Mouse (Mus musculus): Measurements from ENCODE around the gene Midn. TPM values are rescaled to one million over a fixed set of nuclear protein-coding genes. Genes with fewer than 3 reads are reported as not detected.
A peak's percentile ranks its signal among the peaks of the same experiment; 100 is the strongest.

Midn gene
- polyA plus RNA-seq, 1 experiment from 2014 or later: 39.8 TPM

- peaks cover 7% of the 10 kb centered on the region for H3K36me3 ChIP-seq (ENCODE audit: control insufficient read depth, insufficient read depth, low read length)
- no peak overlapping the region for H3K9ac ChIP-seq (replicated peaks; ENCODE audit: low read depth, low read length)
- no peak overlapping the region for H3K4me2 ChIP-seq (ENCODE audit: low read depth, low read length)
- H3K4me3 ChIP-seq (ENCODE audit: low read depth, low read length): no peak overlapping the region
- no peaks in the 10 kb centered on the region for H3K9me3 ChIP-seq (ENCODE audit: control insufficient read depth, low read length)
- 95% methylated on average over 2 of the region's 2 CpGs for WGBS
- H3K27ac ChIP-seq (ENCODE audit: low read depth, low read length): no peak overlapping the region
- ATAC-seq (ENCODE audit: low read depth): no peak
- H3K27me3 ChIP-seq (ENCODE audit: control insufficient read depth, insufficient read depth, low read length): no peaks in the 10 kb centered on the region
- H3K4me1 ChIP-seq (ENCODE audit: control insufficient read depth, insufficient read depth, low read length): peaks cover 27% of the 10 kb centered on the region
Observed at GRCm38 (mm10) chr10:80121639-80122038, 26.4 kb upstream of the Midn start.

GRCm38 (mm10) chr10:80123932-80124562 is 24.0 kb upstream of the Midn start:
- no peak overlapping the region for H3K9ac ChIP-seq (replicated peaks; ENCODE audit: low read depth, low read length)
- ATAC-seq (ENCODE audit: low read depth): no peak
- H3K27me3 ChIP-seq (ENCODE audit: control insufficient read depth, insufficient read depth, low read length): no peaks in the 10 kb centered on the region
- H3K36me3 ChIP-seq (ENCODE audit: control insufficient read depth, insufficient read depth, low read length): peaks cover 29% of the 10 kb centered on the region
- no peak overlapping the region for H3K4me2 ChIP-seq (ENCODE audit: low read depth, low read length)
- H3K27ac ChIP-seq (ENCODE audit: low read depth, low read length): no peak overlapping the region
- H3K4me3 ChIP-seq (ENCODE audit: low read depth, low read length): no peak overlapping the region
- no peaks in the 10 kb centered on the region for H3K9me3 ChIP-seq (ENCODE audit: control insufficient read depth, low read length)
- 95% methylated on average over 9 of the region's 9 CpGs for WGBS
- H3K4me1 ChIP-seq (ENCODE audit: control insufficient read depth, insufficient read depth, low read length): 0 out of 2 replicates have a peak, but pooled peaks cover 4% of the 10 kb centered on the region

- H3K4me3 ChIP-seq (ENCODE audit: low read depth, low read length): no peak overlapping the region
- no peaks in the 10 kb centered on the region for H3K27me3 ChIP-seq (ENCODE audit: control insufficient read depth, insufficient read depth, low read length)
- no peak overlapping the region for H3K9ac ChIP-seq (replicated peaks; ENCODE audit: low read depth, low read length)
- peaks cover 59% of the 10 kb centered on the region for H3K36me3 ChIP-seq (ENCODE audit: control insufficient read depth, insufficient read depth, low read length)
- H3K4me2 ChIP-seq (ENCODE audit: low read depth, low read length): no peak overlapping the region
- H3K27ac ChIP-seq (ENCODE audit: low read depth, low read length): no peak overlapping the region
- no peak for ATAC-seq (ENCODE audit: low read depth)
- WGBS: 95% methylated on average over 8 of the region's 8 CpGs
- H3K4me1 ChIP-seq (ENCODE audit: control insufficient read depth, insufficient read depth, low read length): 0 out of 2 replicates have a peak, but pooled peaks cover 4% of the 10 kb centered on the region
- H3K9me3 ChIP-seq (ENCODE audit: control insufficient read depth, low read length): no peaks in the 10 kb centered on the region
Observed at GRCm38 (mm10) chr10:80127920-80128319, 20.2 kb upstream of the Midn start.

- no peak for ATAC-seq (ENCODE audit: low read depth)
- Histone ChIP-seq H3K9me3 (ENCODE audit: control insufficient read depth, low read length) (no peaks in the 10 kb centered on the region), H3K4me3 (ENCODE audit: low read depth, low read length) (no peak overlapping the region), H3K4me2 (ENCODE audit: low read depth, low read length) (no peak overlapping the region), H3K36me3 (ENCODE audit: control insufficient read depth, insufficient read depth, low read length) (peaks cover 77% of the 10 kb centered on the region), H3K9ac (replicated peaks; ENCODE audit: low read depth, low read length) (no peak overlapping the region), H3K27ac (ENCODE audit: low read depth, low read length) (no peak overlapping the region), H3K27me3 (ENCODE audit: control insufficient read depth, insufficient read depth, low read length) (no peaks in the 10 kb centered on the region), H3K4me1 (ENCODE audit: control insufficient read depth, insufficient read depth, low read length) (0 out of 2 replicates have a peak, but pooled peaks cover 4% of the 10 kb centered on the region)
- 96% methylated on average over 9 of the region's 9 CpGs for WGBS
Observed at GRCm38 (mm10) chr10:80129846-80130245, 18.2 kb upstream of the Midn start.

GRCm38 (mm10) chr10:80130403-80131031 is 17.6 kb upstream of the Midn start:
- H3K27ac ChIP-seq (ENCODE audit: low read depth, low read length): no peak overlapping the region
- peaks cover 80% of the 10 kb centered on the region for H3K36me3 ChIP-seq (ENCODE audit: control insufficient read depth, insufficient read depth, low read length)

GRCm38 (mm10) chr10:80131316-80131951 is 16.6 kb upstream of the Midn start:
- Histone ChIP-seq H3K4me3 (ENCODE audit: low read depth, low read length) (no peak overlapping the region), H3K4me1 (ENCODE audit: control insufficient read depth, insufficient read depth, low read length) (peaks cover 7% of the 10 kb centered on the region), H3K27ac (ENCODE audit: low read depth, low read length) (no peak overlapping the region), H3K9ac (replicated peaks; ENCODE audit: low read depth, low read length) (0 out of 2 replicates have a peak overlapping the region, but pooled peaks have one; percentile 18), H3K4me2 (ENCODE audit: low read depth, low read length) (peak overlapping the region; percentile 5), H3K36me3 (ENCODE audit: control insufficient read depth, insufficient read depth, low read length) (peaks cover 76% of the 10 kb centered on the region), H3K9me3 (ENCODE audit: control insufficient read depth, low read length) (no peaks in the 10 kb centered on the region), H3K27me3 (ENCODE audit: control insufficient read depth, insufficient read depth, low read length) (no peaks in the 10 kb centered on the region)
- ATAC-seq (ENCODE audit: low read depth): peak; percentile 57; the same call in 1 of the 2 replicates
- 14% methylated on average over 55 of the region's 55 CpGs for WGBS

More at GRCm38 (mm10) chr10:80130403-80131031, 17.6 kb upstream of the Midn start:
- Histone ChIP-seq H3K4me3 (ENCODE audit: low read depth, low read length) (no peak overlapping the region), H3K4me1 (ENCODE audit: control insufficient read depth, insufficient read depth, low read length) (0 out of 2 replicates have a peak, but pooled peaks cover 4% of the 10 kb centered on the region), H3K27me3 (ENCODE audit: control insufficient read depth, insufficient read depth, low read length) (no peaks in the 10 kb centered on the region), H3K4me2 (ENCODE audit: low read depth, low read length) (no peak overlapping the region), H3K9ac (replicated peaks; ENCODE audit: low read depth, low read length) (no peak overlapping the region), H3K9me3 (ENCODE audit: control insufficient read depth, low read length) (no peaks in the 10 kb centered on the region)
- WGBS: 78% methylated on average over 18 of the region's 18 CpGs
- ATAC-seq (ENCODE audit: low read depth): 0 out of 2 replicates have a peak, but pooled peaks have one; percentile 7

GRCm38 (mm10) chr10:80131952-80132350 is 16.1 kb upstream of the Midn start:
- H3K4me3 ChIP-seq (ENCODE audit: low read depth, low read length): no peak overlapping the region
- H3K27me3 ChIP-seq (ENCODE audit: control insufficient read depth, insufficient read depth, low read length): no peaks in the 10 kb centered on the region
- no peak overlapping the region for H3K27ac ChIP-seq (ENCODE audit: low read depth, low read length)
- H3K4me1 ChIP-seq (ENCODE audit: control insufficient read depth, insufficient read depth, low read length): peaks cover 12% of the 10 kb centered on the region
- peak overlapping the region; percentile 5; the same call in 1 of the 2 replicates for H3K4me2 ChIP-seq (ENCODE audit: low read depth, low read length)
- no peak for ATAC-seq (ENCODE audit: low read depth)
- 0 out of 2 replicates have a peak overlapping the region, but pooled peaks have one; percentile 18 for H3K9ac ChIP-seq (replicated peaks; ENCODE audit: low read depth, low read length)
- no peaks in the 10 kb centered on the region for H3K9me3 ChIP-seq (ENCODE audit: control insufficient read depth, low read length)
- WGBS: 28% methylated on average over 27 of the region's 27 CpGs
- peaks cover 75% of the 10 kb centered on the region for H3K36me3 ChIP-seq (ENCODE audit: control insufficient read depth, insufficient read depth, low read length)

- H3K36me3 ChIP-seq (ENCODE audit: control insufficient read depth, insufficient read depth, low read length): peaks cover 63% of the 10 kb centered on the region
- H3K4me1 ChIP-seq (ENCODE audit: control insufficient read depth, insufficient read depth, low read length): peaks cover 18% of the 10 kb centered on the region
- no peak overlapping the region for H3K4me3 ChIP-seq (ENCODE audit: low read depth, low read length)
- no peak overlapping the region for H3K27ac ChIP-seq (ENCODE audit: low read depth, low read length)
- H3K9ac ChIP-seq (replicated peaks; ENCODE audit: low read depth, low read length): no peak overlapping the region
- no peak overlapping the region for H3K4me2 ChIP-seq (ENCODE audit: low read depth, low read length)
- no peaks in the 10 kb centered on the region for H3K27me3 ChIP-seq (ENCODE audit: control insufficient read depth, insufficient read depth, low read length)
- WGBS: 77% methylated on average over 8 of the region's 8 CpGs
- no peaks in the 10 kb centered on the region for H3K9me3 ChIP-seq (ENCODE audit: control insufficient read depth, low read length)
- ATAC-seq (ENCODE audit: low read depth): no peak
Observed at GRCm38 (mm10) chr10:80133226-80133849, 14.7 kb upstream of the Midn start.

Measured in neural tube, embryonic 14.5 days (tissue).